9 mouse cellular contexts compared by ENCODE assay signal in genomic region chr16:11603667-11604422, GRCm38 (mm10).
A peak's percentile ranks its signal among the peaks of the same experiment; 100 is the strongest.
DNase-seq lines count a peak whose midpoint lies in the region; ATAC-seq and TF ChIP-seq lines count a peak whose summit lies in the region.
"Had no signal": no experiment of that assay in that cellular context is flagged by ENCODE, and none has a peak within 500 bp of the region (broad histone marks: within the 10 kb centered on the region; RNA-seq: fewer than 3 reads in every experiment).

No protein-coding gene starts in this region.

- H3K27ac ChIP-seq in hindbrain, embryonic 16.5 days (ENCODE audit: low read depth, low read length), result no peak overlapping the region
- H3K27ac ChIP-seq in hindbrain, embryonic 14.5 days, result no peak overlapping the region
- H3K27ac ChIP-seq in midbrain, postnatal 0 days (ENCODE audit: low read depth, low read length), result no peak overlapping the region

- no peak overlapping the region for H3K4me3 ChIP-seq in hindbrain, embryonic 16.5 days (ENCODE audit: low read length)
- H3K4me3 ChIP-seq in hindbrain, embryonic 14.5 days (replicated peaks; ENCODE audit: low read length), result no peak overlapping the region
- no peak overlapping the region for H3K4me3 ChIP-seq in midbrain, postnatal 0 days (ENCODE audit: low read depth, low read length)
- H3K4me3 ChIP-seq: megakaryocyte, embryonic 14.5 days had no signal

- H3K9ac ChIP-seq in hindbrain, embryonic 16.5 days (ENCODE audit: low read depth, low read length), result no peak overlapping the region
- H3K9ac ChIP-seq in hindbrain, embryonic 14.5 days, result no peak overlapping the region
- no peak overlapping the region for H3K9ac ChIP-seq in midbrain, postnatal 0 days (replicated peaks; ENCODE audit: low read length, poor library complexity, severe bottlenecking)

- H3K9me3 ChIP-seq in hindbrain, embryonic 16.5 days (ENCODE audit: control insufficient read depth, low read length), result no peaks in the 10 kb centered on the region
- H3K9me3 ChIP-seq in hindbrain, embryonic 14.5 days (ENCODE audit: control insufficient read depth, low read length), result no peaks in the 10 kb centered on the region
- no peaks in the 10 kb centered on the region for H3K9me3 ChIP-seq in midbrain, postnatal 0 days (ENCODE audit: low read length)
- H3K9me3 ChIP-seq: megakaryocyte, embryonic 14.5 days had no signal

- 0 out of 2 replicates have a peak, but pooled peaks have one; percentile 50 for ATAC-seq in hindbrain, embryonic 16.5 days
- no peak for ATAC-seq in hindbrain, embryonic 14.5 days (ENCODE audit: low FRiP score)
- ATAC-seq in erythroid progenitor cell, adult 5-6 weeks (replicated peaks; ENCODE audit: low FRiP score, poor library complexity, severe bottlenecking), result peak; percentile 63; the same call in 1 of the 2 replicates
- no peak for ATAC-seq in midbrain, postnatal 0 days (ENCODE audit: low FRiP score)

- no peaks in the 10 kb centered on the region for H3K36me3 ChIP-seq in hindbrain, embryonic 16.5 days (ENCODE audit: control insufficient read depth, insufficient read depth, low read length)
- no peaks in the 10 kb centered on the region for H3K36me3 ChIP-seq in hindbrain, embryonic 14.5 days (replicated peaks; ENCODE audit: control insufficient read depth, insufficient read depth)
- no peaks in the 10 kb centered on the region for H3K36me3 ChIP-seq in midbrain, postnatal 0 days (ENCODE audit: insufficient read depth, low read length)

- H3K4me1 ChIP-seq in hindbrain, embryonic 16.5 days (ENCODE audit: control insufficient read depth, insufficient read depth, low read depth, low read length), result no peaks in the 10 kb centered on the region
- no peaks in the 10 kb centered on the region for H3K4me1 ChIP-seq in hindbrain, embryonic 14.5 days (replicated peaks; ENCODE audit: control insufficient read depth, insufficient read depth, low read length)
- H3K4me1 ChIP-seq in midbrain, postnatal 0 days (ENCODE audit: insufficient read depth, low read length), result no peaks in the 10 kb centered on the region

- H3K27me3 ChIP-seq in hindbrain, embryonic 16.5 days (replicated peaks; ENCODE audit: control insufficient read depth, insufficient read depth, low read length), result no peaks in the 10 kb centered on the region
- H3K27me3 ChIP-seq in hindbrain, embryonic 14.5 days (ENCODE audit: control insufficient read depth, insufficient read depth, low read length), result no peaks in the 10 kb centered on the region
- no peaks in the 10 kb centered on the region for H3K27me3 ChIP-seq in midbrain, postnatal 0 days (ENCODE audit: insufficient read depth, low read length)
- H3K27me3 ChIP-seq: megakaryocyte, embryonic 14.5 days had no signal

- peak; percentile 66 for TF ChIP-seq CTCF in midbrain, postnatal 0 days (IDR thresholded peaks at IDR 0.05)

- no peak for DNase-seq in hindbrain, embryonic 14.5 days (ENCODE audit: low spot score)
- DNase-seq in T-cell, adult 2 months (ENCODE audit: low spot score), result peak; percentile 16
- DNase-seq in kidney, postnatal 25 days, result peak; percentile 49 to 60
- DNase-seq in midbrain, postnatal 0 days (ENCODE audit: low spot score), result peak; percentile 33
- DNase-seq in frontal cortex, postnatal 10 days (ENCODE audit: low spot score in 2 of 2), result no peak
- DNase-seq in left cerebral cortex, adult 11 months (ENCODE audit: low spot score), result no peak

- WGBS in hindbrain, embryonic 16.5 days, result 73% methylated on average over 5 of the region's 5 CpGs
- 72% methylated on average over 5 of the region's 5 CpGs for WGBS in hindbrain, embryonic 14.5 days
- 71% methylated on average over 5 of the region's 5 CpGs for WGBS in midbrain, postnatal 0 days

- no peak overlapping the region for H3K4me2 ChIP-seq in hindbrain, embryonic 16.5 days (ENCODE audit: low read length)
- no peak overlapping the region for H3K4me2 ChIP-seq in hindbrain, embryonic 14.5 days (replicated peaks)
- no peak overlapping the region for H3K4me2 ChIP-seq in midbrain, postnatal 0 days (ENCODE audit: low read depth, low read length, poor library complexity, severe bottlenecking)

Comparison
In these comparisons a context has a peak if more than half of its experiments do, and no peak if none do; other contexts are left out.
1. ATAC-seq: peak in hindbrain, embryonic 16.5 days (single experiment) and erythroid progenitor cell, adult 5-6 weeks (single experiment); none in hindbrain, embryonic 14.5 days (single experiment) and midbrain, postnatal 0 days (single experiment).
2. DNase-seq: peak in T-cell, adult 2 months (single experiment), kidney, postnatal 25 days (2 of 2) and midbrain, postnatal 0 days (single experiment); none in hindbrain, embryonic 14.5 days (single experiment), frontal cortex, postnatal 10 days (0 of 2) and left cerebral cortex, adult 11 months (single experiment).